Mouse (Mus musculus) spleen, adult 2 months (tissue): ENCODE measurements around the gene Eif3c. TPM values are rescaled to one million over a fixed set of nuclear protein-coding genes. Genes with fewer than 3 reads are reported as not detected.
A peak's percentile ranks its signal among the peaks of the same experiment; 100 is the strongest.

Source experiments
- DNase-seq, 2 experiments: peaks; one replicate each; pipeline versions ENCODE4 v3.0.0 to v3.0.0-alpha.2; 2012 to 2021; ENCODE audit warnings: low spot score in 2 of 2, low read depth in 1 of 2
- H3K27ac ChIP-seq: fragments of 200-500 bp; 2 replicates; pipeline ENCODE4 v1.5.1; 2012; ENCODE audit warnings: low read length, inconsistent platforms; ENCODE audit not compliant: insufficient read depth
- H3K27me3 ChIP-seq: fragments of 200-500 bp; 2 replicates; pipeline ENCODE4 v1.6.1; 2012; ENCODE audit warnings: mild to moderate bottlenecking, moderate library complexity, low read length, inconsistent platforms; ENCODE audit not compliant: control insufficient read depth, insufficient read depth
- H3K36me3 ChIP-seq: fragments of 200-500 bp; 2 replicates; pipeline ENCODE4 v1.6.1; 2012; ENCODE audit warnings: mild to moderate bottlenecking, low read length, inconsistent platforms; ENCODE audit not compliant: control insufficient read depth, insufficient read depth
- H3K4me1 ChIP-seq: fragments of 200-500 bp; 2 replicates; pipeline ENCODE4 v1.6.1; 2011; ENCODE audit warnings: inconsistent platforms; ENCODE audit not compliant: control insufficient read depth, insufficient read depth, insufficient read length
- H3K4me3 ChIP-seq: fragments of 200-500 bp; 2 replicates; pipeline ENCODE4 v1.5.1; 2011; ENCODE audit warnings: mild to moderate bottlenecking, inconsistent platforms; ENCODE audit not compliant: insufficient read depth, insufficient read length; ENCODE audit errors: extremely low read depth
- CTCF ChIP-seq: fragments of 200-500 bp; IDR thresholded peaks from 2 replicates; pipeline ENCODE4 v1.5.1; 2011; ENCODE audit warnings: mild to moderate bottlenecking, inconsistent platforms; ENCODE audit not compliant: insufficient read depth, insufficient read length, insufficient replicate concordance; ENCODE audit errors: extremely low read depth
- POLR2A ChIP-seq: fragments of 200-500 bp; IDR thresholded peaks from 2 replicates; pipeline ENCODE4 v1.6.1; 2011; ENCODE audit warnings: low read depth, low read length, inconsistent platforms
- WGBS: fragments of 180-500 bp; shearing (Covaris S2); methylation state at CpG from one replicate; pipeline ENCODE4 v1.1.7; 2018; 5-methylcytosine and 5-hydroxymethylcytosine counted together
- polyA plus RNA-seq: library from polyadenylated mRNA; depleted of rRNA; stranded (reverse); fragments of >200 nt; gene quantifications from 2 replicates; pipeline ENCODE4 v1.2.3, GENCODE M21; 2012

Gene Eif3c
- polyA plus RNA-seq, 1 experiment, result 61.0 TPM

DNA sequence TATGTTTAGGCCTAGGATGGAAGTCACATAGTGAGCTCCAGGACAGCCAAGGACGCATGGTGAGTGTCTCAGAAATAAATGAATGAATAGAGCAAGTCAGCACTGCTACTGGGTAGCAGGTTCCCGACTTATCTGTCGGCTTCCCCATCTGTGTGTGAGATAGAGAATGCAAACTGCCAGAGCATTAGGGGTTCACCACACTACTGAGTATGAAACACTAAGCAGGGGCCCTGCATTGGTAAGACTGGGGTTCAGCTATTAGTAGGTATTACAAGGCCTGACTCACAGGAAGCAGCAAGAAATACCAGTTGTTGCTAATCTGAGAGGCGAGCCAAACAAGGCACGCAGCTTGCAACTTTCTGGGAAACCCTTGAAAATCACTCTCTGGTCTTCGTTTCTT lies 32.7 kb upstream of the Eif3c start:
- TF ChIP-seq CTCF, result no peak
- no peak for TF ChIP-seq POLR2A

DNA sequence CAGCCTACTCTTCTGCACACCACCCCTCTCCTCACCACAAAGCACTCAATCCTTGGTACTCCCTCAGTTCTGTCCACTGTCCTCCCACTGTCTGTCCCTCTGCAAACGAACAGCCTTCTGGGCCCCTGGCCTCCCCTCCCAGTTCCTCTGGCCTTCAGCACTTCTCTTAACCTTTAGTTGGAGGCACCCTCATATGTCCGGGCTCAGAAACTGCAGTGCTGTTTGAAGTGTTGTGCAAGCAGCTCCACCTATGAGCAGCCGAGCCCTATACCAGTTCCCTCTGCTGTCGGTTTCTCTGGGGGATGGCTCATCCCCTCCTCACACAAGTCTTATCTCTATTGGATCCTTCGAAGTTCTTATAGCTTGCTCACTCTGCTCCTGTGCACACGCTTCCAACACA lies 30.2 kb upstream of the Eif3c start:
- no peak for DNase-seq
- WGBS, result 41% methylated on average over 6 of the region's 6 CpGs
- Histone ChIP-seq H3K27ac (no peak overlapping the region), H3K4me3 (no peak overlapping the region), H3K36me3 (no peaks in the 10 kb centered on the region), H3K27me3 (no peaks in the 10 kb centered on the region), H3K4me1 (no peaks in the 10 kb centered on the region)
- TF ChIP-seq POLR2A (no peak), CTCF (no peak)

More for the DNA sequence above, 32.7 kb upstream of the Eif3c start:
- Histone ChIP-seq H3K27ac (no peak overlapping the region), H3K4me3 (no peak overlapping the region), H3K36me3 (no peaks in the 10 kb centered on the region), H3K4me1 (no peaks in the 10 kb centered on the region), H3K27me3 (no peaks in the 10 kb centered on the region)
- no peak for DNase-seq
- 71% methylated on average over 6 of the region's 6 CpGs for WGBS

GRCm38 (mm10) chr7:126595890-126596289 lies 29.7 kb upstream of the Eif3c start:
- TF ChIP-seq POLR2A, result no peak
- no peak for TF ChIP-seq CTCF
- H3K4me3 ChIP-seq, result no peak overlapping the region
- no peaks in the 10 kb centered on the region for H3K4me1 ChIP-seq
- no peak overlapping the region for H3K27ac ChIP-seq
- no peaks in the 10 kb centered on the region for H3K27me3 ChIP-seq
- WGBS, result 75% methylated on average over 5 of the region's 5 CpGs
- DNase-seq, result no peak
- H3K36me3 ChIP-seq, result no peaks in the 10 kb centered on the region

GRCm38 (mm10) chr7:126594862-126595561 lies 28.8 kb upstream of the Eif3c start, which contains the start of gene Il27:
TSS of gene Il27 (minus strand) at chr7:126594941.
- DNase-seq, result no peak
- Histone ChIP-seq H3K27me3 (no peaks in the 10 kb centered on the region), H3K36me3 (no peaks in the 10 kb centered on the region), H3K4me3 (no peak within 1 kb of the TSS; the same call in 1 of the 2 replicates), H3K4me1 (no peaks in the 10 kb centered on the region), H3K27ac (no peak within 1 kb of the TSS)
- 62% methylated on average over 11 of the region's 11 CpGs for WGBS
- no peak for TF ChIP-seq CTCF

DNA sequence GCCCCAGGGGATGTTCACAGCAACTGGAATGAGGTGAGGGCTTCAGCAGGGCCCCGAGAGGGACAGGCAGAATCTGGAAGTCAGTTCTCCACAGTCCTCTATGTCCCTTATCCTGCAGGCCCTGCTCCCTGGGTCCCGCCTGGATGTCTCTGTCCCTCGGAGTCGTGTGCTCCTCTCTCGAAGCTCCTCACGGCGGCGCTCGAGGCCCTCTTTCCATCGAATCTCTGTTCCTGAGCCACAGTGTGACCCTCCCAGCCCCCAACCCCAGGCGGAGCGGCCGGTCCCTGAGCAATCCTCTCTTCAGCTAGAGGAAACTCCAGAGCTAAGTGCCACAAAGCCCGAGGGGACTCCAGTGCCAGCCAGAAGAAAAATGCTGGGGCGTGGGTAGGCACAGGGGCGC lies 21.6 kb upstream of the Eif3c start:
- no peak for DNase-seq
- H3K4me3 ChIP-seq, result no peak overlapping the region
- H3K27me3 ChIP-seq, result no peaks in the 10 kb centered on the region
- H3K27ac ChIP-seq, result 0 out of 2 replicates have a peak overlapping the region, but pooled peaks have one; percentile 4
- no peak for TF ChIP-seq CTCF
- no peak for TF ChIP-seq POLR2A
- peaks cover 2% of the 10 kb centered on the region; the same call in 1 of the 2 replicates for H3K4me1 ChIP-seq
- WGBS, result 79% methylated on average over 16 of the region's 16 CpGs
- H3K36me3 ChIP-seq, result no peaks in the 10 kb centered on the region

- TF ChIP-seq CTCF (no peak), POLR2A (no peak)
- DNase-seq, result no peak
- no peaks in the 10 kb centered on the region for H3K27me3 ChIP-seq
- no peak overlapping the region for H3K27ac ChIP-seq
- 76% methylated on average over 8 of the region's 8 CpGs for WGBS
- no peaks in the 10 kb centered on the region for H3K36me3 ChIP-seq
- H3K4me1 ChIP-seq, result peaks cover 5% of the 10 kb centered on the region; the same call in 1 of the 2 replicates
- no peak overlapping the region for H3K4me3 ChIP-seq
Measured at GRCm38 (mm10) chr7:126586839-126587238, 20.6 kb upstream of the Eif3c start.

GRCm38 (mm10) chr7:126585717-126586116 lies 19.5 kb upstream of the Eif3c start, which contains the start of gene Cln3:
TSS of gene Cln3 (minus strand) at chr7:126585817.
- peaks cover 5% of the 10 kb centered on the region; the same call in 1 of the 2 replicates for H3K4me1 ChIP-seq
- peaks cover 2% of the 10 kb centered on the region for H3K36me3 ChIP-seq
- H3K4me3 ChIP-seq, result peak within 1 kb of the TSS; percentile 37
- H3K27me3 ChIP-seq, result no peaks in the 10 kb centered on the region
- DNase-seq, result no peak
- peak within 1 kb of the TSS; percentile 94 for H3K27ac ChIP-seq
- no peak for TF ChIP-seq POLR2A
- TF ChIP-seq CTCF, result no peak
- WGBS, result 55% methylated on average over 6 of the region's 6 CpGs
